Mouse (Mus musculus) thymus, postnatal 25 days (tissue): ENCODE measurements around the gene Hsp90aa1.
A peak's percentile ranks its signal among the peaks of the same experiment; 100 is the strongest.
"Not testable (repeated sequence)": the region's sequence is repeated elsewhere in the genome, so short reads cannot be mapped to it uniquely, and the experiment has no call there.

Experiments
- DNase-seq: peaks from one replicate; pipeline ENCODE4 v3.0.0; 2022

Gene Hsp90aa1

GRCm38 (mm10) chr12:110698523-110699170, 3.9 kb downstream of the Hsp90aa1 start:
- no peak for DNase-seq

DNA sequence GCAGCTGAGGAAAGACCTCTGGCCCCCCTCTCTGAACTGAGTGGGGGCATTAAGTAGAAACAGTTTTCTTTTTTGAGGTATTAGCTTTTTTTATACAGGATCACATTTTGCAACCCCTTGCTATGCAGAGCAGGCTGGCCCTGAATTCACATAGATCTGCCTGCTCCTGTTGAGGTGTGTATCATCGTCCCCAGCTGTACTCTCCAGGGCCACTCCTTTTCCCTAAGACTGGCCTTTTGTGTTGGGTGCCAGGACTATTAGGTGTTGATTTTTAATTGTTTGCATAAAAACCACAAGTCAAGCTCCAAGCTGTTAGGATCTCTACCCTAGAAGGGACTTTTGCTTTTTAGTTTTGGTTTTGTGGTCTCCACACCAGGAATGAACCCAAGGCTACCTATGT, 4.4 kb downstream of the Hsp90aa1 start:
- no peak for DNase-seq

- no peak for DNase-seq
Measured at GRCm38 (mm10) chr12:110697457-110697856, 5.1 kb downstream of the Hsp90aa1 start.

DNA sequence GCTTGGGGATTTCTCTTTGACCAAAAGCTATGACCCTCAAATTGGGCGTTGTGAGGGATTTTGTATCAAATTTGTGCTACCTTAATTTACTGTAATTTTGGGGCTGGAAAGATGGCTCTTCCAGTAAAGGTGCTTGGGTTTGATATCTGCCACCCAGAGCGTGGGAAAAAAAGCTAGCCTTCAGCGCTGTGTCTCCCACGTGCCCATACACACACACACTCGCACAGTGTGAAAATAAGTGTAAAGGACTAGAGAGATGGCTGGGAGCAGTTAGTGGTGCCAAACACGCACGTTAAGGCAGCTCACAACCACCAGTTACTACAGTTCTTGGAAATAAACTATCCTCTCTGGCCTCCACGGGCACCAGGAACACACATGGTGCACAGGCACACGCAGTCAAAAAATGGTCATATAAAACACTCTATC, 5.5 kb downstream of the Hsp90aa1 start:
- no peak for DNase-seq

- peak; percentile 99 for DNase-seq
Measured at GRCm38 (mm10) chr12:110696173-110696974, 6.2 kb downstream of the Hsp90aa1 start.

- no peak for DNase-seq
Measured at GRCm38 (mm10) chr12:110695676-110696171, 6.8 kb downstream of the Hsp90aa1 start.

- not testable (repeated sequence) for DNase-seq
Measured at GRCm38 (mm10) chr12:110693378-110693777, 9.2 kb downstream of the Hsp90aa1 start.

- DNase-seq = no peak
Measured at GRCm38 (mm10) chr12:110689919-110690643, 12.4 kb downstream of the Hsp90aa1 start.

DNA sequence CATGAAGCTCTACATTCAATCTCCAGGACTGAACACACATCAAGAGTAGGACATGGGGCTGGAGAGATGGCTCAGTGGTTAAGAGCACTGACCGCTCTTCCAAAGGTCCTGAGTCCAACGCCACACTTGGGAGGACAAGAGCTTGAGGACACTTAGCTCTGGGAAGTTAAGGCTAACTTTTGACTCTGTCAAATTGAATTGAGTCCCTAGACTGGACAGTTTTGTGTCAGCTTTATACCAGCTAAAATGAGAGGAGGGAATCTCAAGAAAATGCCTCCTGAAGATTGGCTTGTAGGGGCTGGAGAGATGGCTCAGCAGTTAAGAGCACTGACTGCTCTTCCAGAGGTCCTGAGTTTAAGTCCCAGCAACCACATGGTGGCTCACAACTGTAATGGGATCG, 13.6 kb downstream of the Hsp90aa1 start:
- not testable (repeated sequence) for DNase-seq

DNA sequence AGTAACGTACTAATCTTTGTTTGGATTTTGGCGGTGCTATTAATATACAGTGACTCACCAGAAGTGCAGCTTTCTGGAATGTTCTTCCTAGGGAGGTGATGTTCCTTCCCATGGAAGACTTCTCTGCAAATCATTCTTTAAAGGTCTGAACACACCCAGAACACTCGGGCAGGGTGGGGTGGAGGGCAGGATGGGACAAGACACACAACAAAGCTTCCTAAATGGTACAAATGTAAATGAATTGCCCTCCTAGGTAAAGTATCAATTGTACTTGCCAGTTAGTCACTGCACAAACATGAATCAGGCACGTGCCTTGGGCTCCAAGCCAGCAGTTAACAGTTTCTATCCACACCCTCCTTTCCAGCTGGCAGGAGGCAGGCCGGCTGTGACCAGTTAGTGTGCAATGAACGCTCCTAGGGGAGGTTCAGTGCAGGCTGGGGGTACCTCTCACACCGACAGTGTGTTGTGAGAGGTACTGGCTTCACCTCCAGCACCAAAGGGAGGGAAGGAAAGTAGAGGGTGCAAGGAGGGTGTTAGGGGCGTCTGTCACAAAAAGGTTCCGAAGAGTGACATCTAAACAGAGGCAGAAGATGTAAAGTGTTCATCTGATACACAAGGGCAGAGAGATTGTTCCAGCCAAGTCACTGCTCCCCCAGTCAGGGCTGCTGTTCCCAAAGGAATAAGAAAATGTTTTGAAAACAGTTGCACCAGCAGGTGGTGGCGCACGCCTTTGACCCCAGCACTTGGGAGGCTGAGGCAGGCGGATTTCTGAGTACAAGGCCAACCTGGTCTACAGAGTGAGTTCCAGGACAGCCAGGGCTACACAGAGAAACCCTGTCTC, 14.4 kb downstream of the Hsp90aa1 start:
- no peak for DNase-seq

- DNase-seq = no peak
Measured at GRCm38 (mm10) chr12:110683580-110683979, 18.9 kb downstream of the Hsp90aa1 start.

- no peak for DNase-seq
Measured at GRCm38 (mm10) chr12:110682561-110683299, 19.8 kb downstream of the Hsp90aa1 start, which contains the start of gene 1700001K19Rik. 1700001K19Rik (minus strand) TSS chr12:110682619.

- no peak for DNase-seq
Measured at GRCm38 (mm10) chr12:110681878-110682277, 20.6 kb downstream of the Hsp90aa1 start.

DNA sequence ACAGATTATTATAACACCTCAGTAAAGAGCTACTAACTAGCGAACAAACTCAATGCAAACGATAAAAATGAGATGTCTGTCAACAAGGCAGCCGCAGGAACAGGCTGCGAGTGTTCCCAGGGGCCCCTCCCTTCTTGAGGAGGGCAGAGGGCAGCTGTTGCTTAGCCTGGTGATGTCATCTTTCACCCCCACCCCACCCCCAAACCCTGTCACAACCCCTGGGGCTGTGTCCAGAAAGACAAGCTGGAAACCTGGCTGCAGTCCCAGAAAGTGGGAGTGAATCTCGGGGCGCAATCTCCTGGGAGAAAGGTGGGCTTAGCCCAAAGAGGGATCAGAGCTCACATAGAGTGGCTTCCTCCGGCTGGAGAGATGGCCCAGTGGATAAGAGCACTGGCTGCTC, 21.3 kb downstream of the Hsp90aa1 start:
- DNase-seq = no peak

GRCm38 (mm10) chr12:110674243-110674642, 28.3 kb downstream of the Hsp90aa1 start:
- peak; percentile 24 for DNase-seq

DNA sequence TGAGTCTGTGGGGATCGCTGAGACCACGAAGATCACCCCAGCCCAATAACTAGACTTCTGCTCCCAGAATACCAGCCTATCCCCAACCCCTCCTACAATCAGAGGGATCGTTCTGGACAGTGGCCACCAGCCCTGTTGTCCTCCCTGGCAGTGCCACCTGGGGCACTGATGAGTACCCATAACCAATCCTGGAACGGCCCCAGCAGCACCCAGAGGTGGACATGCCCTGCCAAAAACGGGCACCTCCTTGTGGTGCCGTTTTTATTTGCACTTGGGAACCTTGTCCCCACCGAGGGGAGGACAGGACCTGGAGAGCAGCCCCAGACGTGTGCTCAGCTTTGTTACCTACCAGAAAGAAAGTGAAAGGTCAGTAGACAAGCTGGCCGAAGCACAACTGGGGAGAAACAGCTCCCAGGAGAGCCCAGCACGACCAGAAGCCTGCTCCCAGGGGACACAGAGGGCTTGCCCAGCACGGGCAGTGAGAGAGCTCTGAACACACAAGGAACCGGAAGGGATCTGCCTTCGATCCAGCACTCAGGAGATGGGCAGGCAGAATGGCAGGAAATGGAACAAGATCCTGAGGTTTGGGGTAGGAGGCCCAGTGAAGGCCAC, 35.0 kb downstream of the Hsp90aa1 start:
- no peak for DNase-seq

DNA sequence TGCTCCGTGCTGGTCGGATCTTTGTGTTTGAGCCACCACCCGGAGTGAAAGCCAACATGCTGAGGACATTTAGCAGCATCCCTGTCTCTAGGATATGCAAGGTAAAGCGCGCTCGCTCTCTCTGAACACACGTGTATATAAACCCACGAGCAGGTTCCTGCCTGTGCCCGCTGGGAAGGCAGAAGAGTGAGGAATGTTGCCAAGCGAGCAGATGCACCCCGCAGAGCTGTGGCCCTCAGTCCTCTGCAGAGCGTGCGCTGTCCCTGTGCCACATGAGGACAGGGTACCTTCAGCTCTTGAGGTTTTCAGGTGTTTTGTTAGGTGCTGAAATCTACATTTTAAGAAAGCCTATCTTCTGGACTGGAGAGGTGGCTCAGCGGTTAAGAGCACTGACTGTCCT, 40.8 kb downstream of the Hsp90aa1 start:
- no peak for DNase-seq

- DNase-seq = no peak
Measured at GRCm38 (mm10) chr12:110651464-110651863, 51.1 kb downstream of the Hsp90aa1 start.

GRCm38 (mm10) chr12:110650241-110650641, 52.3 kb downstream of the Hsp90aa1 start:
- DNase-seq = no peak
